Mouse (Mus musculus): ENCODE results near the gene Agap1. TPM values are rescaled to one million over a fixed set of nuclear protein-coding genes. Genes with fewer than 3 reads are reported as not detected.

Agap1 gene
- polyA plus RNA-seq, 1 experiment from 2014 or later: 7.7 TPM

GRCm38 (mm10) chr1:89456456-89456855 lies 1.9 kb downstream of the Agap1 start:
- Histone ChIP-seq H3K4me2 (replicated peaks; ENCODE audit: low read depth, low read length) (peak overlapping the region; percentile 80), H3K27me3 (ENCODE audit: insufficient read depth, low read length) (no peaks in the 10 kb centered on the region), H3K27ac (ENCODE audit: low read length) (no peak overlapping the region), H3K36me3 (ENCODE audit: insufficient read depth, low read length) (no peaks in the 10 kb centered on the region), H3K4me3 (ENCODE audit: low read length) (peak overlapping the region; percentile 77), H3K9ac (replicated peaks; ENCODE audit: low read length) (0 out of 2 replicates have a peak overlapping the region, but pooled peaks have one; percentile 84), H3K4me1 (ENCODE audit: insufficient read depth, low read length) (peaks cover 19% of the 10 kb centered on the region), H3K9me3 (ENCODE audit: low read length) (peaks cover 6% of the 10 kb centered on the region)
- no peak for ATAC-seq (ENCODE audit: low FRiP score, low TSS enrichment)
- WGBS: 17% methylated on average over 5 of the region's 5 CpGs

DNA sequence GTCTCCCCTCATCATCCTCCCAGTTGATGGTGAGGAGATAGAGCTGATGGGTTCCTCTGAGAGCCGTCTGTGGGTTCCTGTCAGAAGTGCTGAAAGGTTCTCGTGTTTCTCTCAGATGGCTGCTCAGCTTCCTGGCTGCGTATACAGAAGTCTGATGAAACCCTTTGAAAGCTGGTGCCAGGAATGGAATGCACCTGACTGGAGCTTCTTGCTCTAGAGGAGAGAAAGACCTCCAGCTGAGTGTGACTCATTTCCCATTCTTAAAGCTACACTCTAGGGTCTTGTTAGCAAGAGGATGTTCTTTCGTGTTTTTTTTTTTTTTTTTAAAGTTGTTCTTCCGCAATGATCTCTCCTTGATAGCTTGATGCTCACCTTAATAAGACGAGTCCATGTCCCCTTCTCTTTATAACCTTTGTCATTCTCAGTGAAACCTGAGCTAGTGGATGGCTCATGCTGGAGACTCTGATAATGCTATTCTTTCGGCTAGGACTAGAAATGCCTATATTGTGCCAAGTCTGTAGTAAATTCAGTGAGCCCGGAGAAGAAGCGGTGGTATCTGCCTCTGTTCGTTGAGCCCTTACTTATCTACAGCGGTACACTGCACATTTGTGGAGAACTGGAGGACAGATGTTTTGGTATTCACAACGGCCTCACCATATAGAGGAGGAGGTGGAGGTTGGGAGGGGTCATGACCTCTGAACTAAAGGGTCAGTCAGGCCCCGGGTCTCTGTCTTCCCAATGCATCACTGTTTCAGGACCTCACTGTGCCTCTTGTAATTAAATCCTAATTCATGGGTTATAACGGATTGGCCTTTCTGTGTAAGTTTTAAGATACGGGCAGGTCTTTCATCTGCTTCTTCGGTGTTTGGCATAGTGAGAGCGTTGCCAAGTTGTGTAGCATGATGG lies 2.8 kb downstream of the Agap1 start:
- Histone ChIP-seq H3K9me3 (ENCODE audit: low read length) (peaks cover 6% of the 10 kb centered on the region), H3K4me1 (ENCODE audit: insufficient read depth, low read length) (peaks cover 19% of the 10 kb centered on the region), H3K4me2 (replicated peaks; ENCODE audit: low read depth, low read length) (peak overlapping the region; percentile 80), H3K4me3 (ENCODE audit: low read length) (no peak overlapping the region), H3K36me3 (ENCODE audit: insufficient read depth, low read length) (no peaks in the 10 kb centered on the region), H3K27ac (ENCODE audit: low read length) (no peak overlapping the region), H3K9ac (replicated peaks; ENCODE audit: low read length) (no peak overlapping the region), H3K27me3 (ENCODE audit: insufficient read depth, low read length) (no peaks in the 10 kb centered on the region)
- WGBS: 59% methylated on average over 17 of the region's 17 CpGs
- ATAC-seq (ENCODE audit: low FRiP score, low TSS enrichment): no peak

GRCm38 (mm10) chr1:89461881-89462280 lies 7.3 kb downstream of the Agap1 start:
- Histone ChIP-seq H3K36me3 (ENCODE audit: insufficient read depth, low read length) (no peaks in the 10 kb centered on the region), H3K4me3 (ENCODE audit: low read length) (no peak overlapping the region), H3K9ac (replicated peaks; ENCODE audit: low read length) (no peak overlapping the region), H3K9me3 (ENCODE audit: low read length) (peaks cover 6% of the 10 kb centered on the region), H3K4me1 (ENCODE audit: insufficient read depth, low read length) (peaks cover 28% of the 10 kb centered on the region), H3K27me3 (ENCODE audit: insufficient read depth, low read length) (no peaks in the 10 kb centered on the region), H3K27ac (ENCODE audit: low read length) (no peak overlapping the region), H3K4me2 (replicated peaks; ENCODE audit: low read depth, low read length) (no peak overlapping the region)
- 76% methylated on average over 5 of the region's 5 CpGs for WGBS
- ATAC-seq (ENCODE audit: low FRiP score, low TSS enrichment): no peak

DNA sequence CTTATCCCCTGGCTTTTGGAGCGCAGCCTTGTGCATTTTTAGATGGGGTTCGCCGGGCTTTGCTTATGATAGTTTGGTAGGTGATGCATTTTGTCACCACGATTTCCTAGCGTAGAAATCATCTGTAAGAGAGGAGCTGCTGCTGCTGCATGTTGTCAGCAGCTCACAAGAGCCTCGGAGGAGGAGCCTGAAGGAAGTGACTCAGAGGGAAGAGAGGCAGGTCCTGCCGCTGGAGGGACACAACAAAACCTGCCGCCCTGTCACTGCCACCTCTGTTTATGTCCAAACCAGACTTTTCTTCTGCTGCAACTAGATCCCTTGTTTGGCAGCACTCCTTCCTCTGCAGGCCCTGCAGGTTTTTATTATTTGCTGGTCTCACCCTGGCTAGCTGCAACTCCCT lies 8.5 kb downstream of the Agap1 start:
- ATAC-seq (ENCODE audit: low FRiP score, low TSS enrichment): no peak
- no peak overlapping the region for H3K4me2 ChIP-seq (replicated peaks; ENCODE audit: low read depth, low read length)
- H3K4me1 ChIP-seq (ENCODE audit: insufficient read depth, low read length): peaks cover 37% of the 10 kb centered on the region
- H3K27ac ChIP-seq (ENCODE audit: low read length): no peak overlapping the region
- no peak overlapping the region for H3K9ac ChIP-seq (replicated peaks; ENCODE audit: low read length)
- H3K36me3 ChIP-seq (ENCODE audit: insufficient read depth, low read length): no peaks in the 10 kb centered on the region
- H3K27me3 ChIP-seq (ENCODE audit: insufficient read depth, low read length): no peaks in the 10 kb centered on the region
- 33% methylated on average over 8 of the region's 8 CpGs for WGBS
- H3K4me3 ChIP-seq (ENCODE audit: low read length): no peak overlapping the region
- peaks cover 6% of the 10 kb centered on the region for H3K9me3 ChIP-seq (ENCODE audit: low read length)

- Histone ChIP-seq H3K27ac (ENCODE audit: low read length) (no peak overlapping the region), H3K4me1 (ENCODE audit: insufficient read depth, low read length) (peaks cover 38% of the 10 kb centered on the region)
These were observed 10.9 kb downstream of the Agap1 start for GRCm38 (mm10) chr1:89465417-89466002.

DNA sequence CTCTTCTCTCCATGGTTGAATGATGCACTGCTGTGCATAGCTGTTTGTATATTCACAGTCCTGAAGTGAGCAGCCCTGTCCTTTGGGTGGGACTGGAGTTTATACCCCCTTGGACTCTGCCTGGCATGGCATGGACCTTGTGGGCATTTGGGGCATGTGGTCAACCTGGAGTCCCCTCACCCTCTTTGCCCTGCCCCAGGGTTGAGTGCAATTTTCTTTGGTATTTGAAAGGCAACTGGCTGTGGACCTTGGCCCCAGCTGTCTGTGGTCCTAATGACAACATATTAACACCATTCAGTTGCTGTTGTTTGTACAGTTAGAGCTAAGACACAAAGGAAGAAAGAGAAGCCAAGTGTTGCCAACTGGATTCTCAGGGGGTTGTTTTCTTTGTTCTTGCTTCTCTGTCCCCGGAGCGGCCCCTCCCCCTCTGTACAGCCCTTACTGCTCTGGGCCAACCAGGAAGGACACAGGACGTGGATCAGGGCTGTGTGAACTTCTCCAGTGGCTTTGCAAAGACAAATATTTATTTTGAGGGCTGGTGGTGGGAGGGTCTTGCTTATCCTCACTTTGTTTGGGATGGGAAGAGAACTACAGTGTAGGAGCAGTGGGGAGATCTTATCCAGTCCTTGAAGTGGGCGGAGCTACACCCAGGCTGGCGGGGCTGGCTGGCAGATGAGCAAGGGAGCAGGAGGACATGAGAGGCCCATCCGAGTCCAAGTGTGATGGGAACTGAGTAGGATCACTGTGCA lies 12.9 kb downstream of the Agap1 start:
- H3K9ac ChIP-seq (replicated peaks; ENCODE audit: low read length): no peak overlapping the region; the same call in 1 of the 2 replicates
- H3K36me3 ChIP-seq (ENCODE audit: insufficient read depth, low read length): no peaks in the 10 kb centered on the region
- no peaks in the 10 kb centered on the region for H3K9me3 ChIP-seq (ENCODE audit: low read length)
- peaks cover 51% of the 10 kb centered on the region for H3K4me1 ChIP-seq (ENCODE audit: insufficient read depth, low read length)
- peak overlapping the region; percentile 34 for H3K4me2 ChIP-seq (replicated peaks; ENCODE audit: low read depth, low read length)
- no peak overlapping the region for H3K4me3 ChIP-seq (ENCODE audit: low read length)
- H3K27ac ChIP-seq (ENCODE audit: low read length): peak overlapping the region; percentile 85
- peak; percentile 76 for ATAC-seq (ENCODE audit: low FRiP score, low TSS enrichment)
- H3K27me3 ChIP-seq (ENCODE audit: insufficient read depth, low read length): no peaks in the 10 kb centered on the region
- 18% methylated on average over 6 of the region's 6 CpGs for WGBS

More at GRCm38 (mm10) chr1:89465417-89466002, 10.9 kb downstream of the Agap1 start:
- Histone ChIP-seq H3K9ac (replicated peaks; ENCODE audit: low read length) (no peak overlapping the region), H3K27me3 (ENCODE audit: insufficient read depth, low read length) (no peaks in the 10 kb centered on the region), H3K36me3 (ENCODE audit: insufficient read depth, low read length) (no peaks in the 10 kb centered on the region), H3K4me3 (ENCODE audit: low read length) (no peak overlapping the region), H3K9me3 (ENCODE audit: low read length) (no peaks in the 10 kb centered on the region), H3K4me2 (replicated peaks; ENCODE audit: low read depth, low read length) (no peak overlapping the region)
- WGBS: 42% methylated on average over 5 of the region's 5 CpGs
- ATAC-seq (ENCODE audit: low FRiP score, low TSS enrichment): no peak

DNA sequence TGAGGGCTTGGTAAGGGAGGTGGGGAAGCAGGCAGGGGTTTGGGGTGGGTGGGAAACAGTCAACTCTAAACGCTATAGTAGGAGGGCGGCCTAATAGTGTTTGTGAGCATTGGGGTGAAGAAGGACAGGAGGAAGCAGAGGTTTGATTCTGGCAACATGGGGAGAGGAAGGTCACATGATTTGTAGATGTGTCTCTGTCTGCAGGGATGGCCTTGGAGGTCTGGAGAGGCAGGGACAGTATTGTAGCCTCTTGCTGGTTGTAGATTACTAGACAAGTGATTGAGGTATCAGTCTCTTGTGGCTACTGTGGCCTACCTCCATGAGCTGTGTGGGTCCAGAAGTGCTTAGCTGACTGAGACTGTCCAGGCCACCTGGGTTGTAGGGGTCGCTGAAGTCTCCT lies 13.5 kb downstream of the Agap1 start:
- H3K9ac ChIP-seq (replicated peaks; ENCODE audit: low read length): no peak overlapping the region
- peak overlapping the region; percentile 85 for H3K27ac ChIP-seq (ENCODE audit: low read length)
- no peaks in the 10 kb centered on the region for H3K27me3 ChIP-seq (ENCODE audit: insufficient read depth, low read length)
- H3K4me3 ChIP-seq (ENCODE audit: low read length): no peak overlapping the region
- WGBS: 63% methylated on average over 3 of the region's 3 CpGs
- H3K4me1 ChIP-seq (ENCODE audit: insufficient read depth, low read length): peaks cover 48% of the 10 kb centered on the region
- H3K9me3 ChIP-seq (ENCODE audit: low read length): no peaks in the 10 kb centered on the region
- no peak for ATAC-seq (ENCODE audit: low FRiP score, low TSS enrichment)
- H3K4me2 ChIP-seq (replicated peaks; ENCODE audit: low read depth, low read length): peak overlapping the region; percentile 34; the same call in 1 of the 2 replicates
- H3K36me3 ChIP-seq (ENCODE audit: insufficient read depth, low read length): no peaks in the 10 kb centered on the region

GRCm38 (mm10) chr1:89471430-89471829 lies 16.8 kb downstream of the Agap1 start:
- Histone ChIP-seq H3K4me2 (replicated peaks; ENCODE audit: low read depth, low read length) (no peak overlapping the region), H3K9me3 (ENCODE audit: low read length) (no peaks in the 10 kb centered on the region), H3K27me3 (ENCODE audit: insufficient read depth, low read length) (no peaks in the 10 kb centered on the region), H3K4me1 (ENCODE audit: insufficient read depth, low read length) (peaks cover 45% of the 10 kb centered on the region), H3K9ac (replicated peaks; ENCODE audit: low read length) (no peak overlapping the region), H3K27ac (ENCODE audit: low read length) (no peak overlapping the region), H3K4me3 (ENCODE audit: low read length) (no peak overlapping the region), H3K36me3 (ENCODE audit: insufficient read depth, low read length) (no peaks in the 10 kb centered on the region)
- no peak for ATAC-seq (ENCODE audit: low FRiP score, low TSS enrichment)
- 68% methylated on average over 4 of the region's 4 CpGs for WGBS

GRCm38 (mm10) chr1:89471891-89472290 lies 17.3 kb downstream of the Agap1 start:
- Histone ChIP-seq H3K27me3 (ENCODE audit: insufficient read depth, low read length) (no peaks in the 10 kb centered on the region), H3K36me3 (ENCODE audit: insufficient read depth, low read length) (no peaks in the 10 kb centered on the region), H3K9ac (replicated peaks; ENCODE audit: low read length) (no peak overlapping the region), H3K9me3 (ENCODE audit: low read length) (no peaks in the 10 kb centered on the region), H3K4me1 (ENCODE audit: insufficient read depth, low read length) (peaks cover 45% of the 10 kb centered on the region), H3K27ac (ENCODE audit: low read length) (no peak overlapping the region), H3K4me2 (replicated peaks; ENCODE audit: low read depth, low read length) (no peak overlapping the region), H3K4me3 (ENCODE audit: low read length) (no peak overlapping the region)
- 62% methylated on average over 9 of the region's 9 CpGs for WGBS
- no peak for ATAC-seq (ENCODE audit: low FRiP score, low TSS enrichment)
